Mouse (Mus musculus): ENCODE measurements around the gene Tpra1.

Tpra1 gene

DNA sequence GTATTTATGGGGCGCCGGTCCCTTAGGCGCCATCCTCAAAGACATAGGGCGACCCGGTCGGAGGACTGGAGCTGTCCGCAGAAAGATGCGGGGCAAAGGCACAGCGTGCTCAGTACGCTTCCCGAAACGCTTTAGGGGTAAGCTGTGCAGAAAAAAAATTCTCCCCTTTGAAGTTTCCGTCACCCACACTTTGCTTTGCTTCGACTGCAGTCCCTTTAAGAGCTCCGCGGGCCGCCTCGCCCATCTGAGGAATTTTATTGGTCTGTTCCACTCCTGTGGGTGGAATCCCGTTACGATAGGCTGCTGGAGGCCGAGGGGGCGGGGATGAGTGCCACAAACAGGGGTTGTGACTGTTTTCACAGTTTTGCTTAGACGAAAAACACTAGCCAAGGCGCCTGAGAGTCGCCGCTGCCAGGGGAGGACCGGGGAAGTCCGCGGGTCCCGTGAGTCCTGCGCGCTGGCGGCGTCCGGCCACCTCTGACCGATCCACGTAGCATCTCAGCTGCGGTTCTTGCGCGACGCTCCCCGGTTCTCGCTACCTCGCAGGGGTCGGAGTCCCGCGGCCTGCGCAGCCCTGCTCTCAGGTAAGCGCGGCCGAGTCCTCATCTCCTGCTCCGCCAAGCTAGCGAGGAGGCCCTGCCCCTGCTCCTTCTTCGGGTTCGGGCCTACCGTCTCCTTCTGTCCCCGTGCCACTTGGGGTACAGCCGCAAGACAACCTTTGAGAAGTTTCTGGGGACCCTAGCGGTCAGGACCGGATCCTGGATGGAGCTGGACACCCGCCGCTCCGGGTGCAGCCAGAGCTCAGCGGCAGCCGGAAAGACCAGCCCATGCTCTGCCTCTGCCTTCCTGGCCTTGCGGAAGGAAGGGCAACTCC, at the start of gene Tpra1:
Gene Tpra1, plus strand, starts transcription at position 305 of the 874 bp plus-strand sequence.
- peak; percentile 96 for DNase-seq

- DNase-seq = no peak
These were observed 47.5 kb upstream of the Tpra1 start for GRCm38 (mm10) chr6:88854509-88854908.

DNA sequence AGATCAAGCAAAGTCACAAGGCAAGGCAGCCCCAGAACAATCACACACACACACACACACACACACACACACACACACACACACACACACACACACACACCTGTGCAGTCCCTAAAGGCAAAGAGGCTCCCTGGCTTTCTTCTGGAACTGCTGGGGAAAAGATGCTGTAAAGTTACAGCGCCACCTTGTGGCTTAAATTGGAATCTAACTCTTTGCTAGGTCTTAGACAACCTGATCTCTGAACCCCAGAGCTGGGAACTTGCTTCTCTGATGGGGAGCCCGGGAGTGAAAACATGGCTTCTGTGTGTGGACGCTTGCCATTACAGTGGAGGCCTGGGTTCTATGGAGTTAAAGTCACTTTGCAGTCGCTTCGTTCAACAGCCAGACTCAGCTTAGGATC, 46.4 kb upstream of the Tpra1 start:
- DNase-seq = peak; percentile 52

DNA sequence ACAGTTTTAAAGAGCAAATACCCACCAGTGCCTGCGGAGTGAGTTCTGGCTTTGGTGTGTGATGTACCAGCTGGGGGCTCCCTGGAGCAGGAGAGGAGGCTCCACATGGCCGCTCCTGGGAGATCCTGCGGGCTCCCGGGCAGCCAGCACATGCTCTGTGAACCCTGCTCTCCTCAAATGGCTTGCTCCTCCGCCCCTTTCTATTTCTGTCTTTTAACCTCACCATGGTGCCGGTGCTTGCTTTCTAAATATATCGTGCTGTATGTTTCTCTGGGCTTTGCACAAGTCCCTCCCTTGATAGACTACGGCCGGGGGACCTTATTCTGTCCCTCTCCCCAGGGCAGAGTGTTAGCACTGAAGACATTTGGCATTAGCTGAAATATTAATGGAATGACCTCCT, 44.8 kb upstream of the Tpra1 start:
- no peak for DNase-seq

DNA sequence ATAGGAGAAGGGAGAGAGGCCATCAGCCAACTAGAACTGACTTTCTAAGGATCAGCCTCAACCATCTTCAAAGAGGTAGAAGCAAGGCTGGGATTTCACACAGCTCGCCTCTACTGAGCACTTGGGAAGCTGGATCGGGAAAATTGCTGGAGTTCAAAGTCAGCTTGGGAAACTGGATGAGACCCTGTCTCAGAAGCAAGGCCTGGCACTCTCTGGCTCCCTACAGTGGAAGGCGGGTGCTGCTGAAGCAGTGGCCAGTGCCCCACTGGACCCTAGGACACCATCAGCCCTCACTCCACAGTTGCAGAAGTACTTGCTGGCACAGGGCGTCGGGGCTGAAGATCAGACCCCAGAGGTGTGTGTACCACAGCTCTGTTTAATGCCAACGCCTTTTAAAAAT, 44.2 kb upstream of the Tpra1 start:
- DNase-seq = no peak

- no peak for DNase-seq
These were observed 43.7 kb upstream of the Tpra1 start for GRCm38 (mm10) chr6:88858341-88858740.

GRCm38 (mm10) chr6:88860914-88861313, 41.1 kb upstream of the Tpra1 start:
- no peak for DNase-seq

- no peak for DNase-seq
These were observed 36.3 kb upstream of the Tpra1 start for GRCm38 (mm10) chr6:88865704-88866103.

- peak; percentile 78 for DNase-seq
These were observed 32.6 kb upstream of the Tpra1 start for GRCm38 (mm10) chr6:88869459-88869858.

GRCm38 (mm10) chr6:88870594-88870993, 31.5 kb upstream of the Tpra1 start:
- no peak for DNase-seq

DNA sequence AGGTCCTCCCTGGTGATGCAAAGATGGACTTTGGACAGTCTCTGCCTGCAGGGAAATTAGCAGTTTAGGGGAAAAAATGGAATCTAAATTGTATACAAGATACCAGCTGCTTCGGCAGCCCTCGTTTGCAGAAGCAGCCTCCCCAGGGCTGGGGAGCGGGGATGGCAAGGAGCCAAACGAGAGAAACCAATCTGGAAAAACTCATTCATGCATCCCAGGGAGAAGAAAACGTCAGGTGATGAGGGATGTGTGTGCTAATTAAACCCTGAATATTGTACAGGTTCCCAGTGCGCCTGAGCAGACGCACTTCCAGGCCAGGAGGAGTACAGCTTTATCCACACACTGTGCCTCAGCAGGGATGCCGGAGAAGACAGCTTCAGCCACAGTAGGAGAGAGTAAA, 30.5 kb upstream of the Tpra1 start:
- DNase-seq = peak; percentile 69

- no peak for DNase-seq
These were observed 29.2 kb upstream of the Tpra1 start for GRCm38 (mm10) chr6:88872811-88873210.

DNA sequence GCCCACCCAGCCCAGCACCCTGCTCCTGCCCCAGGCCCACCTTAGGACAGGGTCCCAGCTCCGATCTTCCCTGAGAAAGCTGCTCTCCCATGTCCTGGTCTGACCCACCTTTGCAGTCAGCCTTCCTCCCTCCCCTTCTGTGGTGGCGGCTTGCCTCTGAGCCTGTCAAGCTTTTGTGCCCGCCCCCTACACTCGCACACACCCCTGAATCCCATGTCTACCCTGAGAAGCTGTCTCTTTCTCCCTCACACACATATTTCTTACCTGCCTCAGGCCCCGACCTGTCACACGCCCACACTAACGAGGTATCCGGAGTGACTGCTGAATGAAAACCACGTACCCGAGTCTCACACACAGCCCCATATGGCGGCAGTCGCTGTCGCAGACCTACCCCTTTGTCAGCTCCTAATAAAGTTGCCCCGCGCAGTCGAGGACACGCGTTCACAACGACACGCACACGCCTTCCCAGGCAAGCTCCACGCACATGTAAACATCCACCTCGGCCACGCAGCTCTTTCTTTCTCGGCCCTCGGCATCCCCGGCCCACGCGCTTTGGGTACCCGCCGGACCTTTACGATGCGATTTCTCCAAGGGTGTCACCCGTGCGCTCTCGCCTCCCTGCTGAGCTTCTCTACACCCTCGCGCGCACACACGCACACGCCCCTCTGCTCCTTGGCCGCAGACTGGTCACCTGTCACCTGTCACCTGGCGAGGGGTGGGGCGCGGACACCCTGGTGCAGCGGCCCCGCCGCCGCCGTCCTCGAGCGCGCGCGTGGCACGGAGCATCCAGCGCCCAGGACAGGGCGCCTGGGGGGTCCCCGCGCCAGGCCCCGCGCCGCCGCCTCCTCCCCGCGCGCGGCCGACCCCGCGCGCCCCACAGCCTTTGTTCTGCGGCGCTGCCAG, 27.8 kb upstream of the Tpra1 start:
- peak; percentile 52 for DNase-seq

- DNase-seq = peak; percentile 87
These were observed 27.1 kb upstream of the Tpra1 start, which contains the start of gene Podxl2 for GRCm38 (mm10) chr6:88874868-88875508. TSS of gene Podxl2 (minus strand) at chr6:88875044.

DNA sequence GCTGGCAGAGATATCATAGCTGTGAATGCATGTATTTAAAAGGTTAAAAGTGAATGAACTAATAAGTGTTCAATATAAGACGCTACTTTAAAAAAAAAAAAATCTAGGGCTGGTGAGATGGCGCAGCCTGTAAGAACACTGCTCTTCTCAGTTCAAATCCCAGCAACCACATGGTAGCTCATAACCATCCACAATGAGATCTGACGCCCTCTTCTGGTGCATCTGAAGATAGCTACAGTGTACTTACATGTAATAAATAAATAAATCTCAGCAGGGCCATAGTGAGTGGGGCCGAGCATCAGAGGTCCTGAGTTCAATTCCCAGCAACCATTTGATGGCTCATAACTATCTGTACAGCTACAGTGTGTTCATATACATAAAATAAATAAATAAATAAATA, 22.6 kb upstream of the Tpra1 start:
- no peak for DNase-seq

DNA sequence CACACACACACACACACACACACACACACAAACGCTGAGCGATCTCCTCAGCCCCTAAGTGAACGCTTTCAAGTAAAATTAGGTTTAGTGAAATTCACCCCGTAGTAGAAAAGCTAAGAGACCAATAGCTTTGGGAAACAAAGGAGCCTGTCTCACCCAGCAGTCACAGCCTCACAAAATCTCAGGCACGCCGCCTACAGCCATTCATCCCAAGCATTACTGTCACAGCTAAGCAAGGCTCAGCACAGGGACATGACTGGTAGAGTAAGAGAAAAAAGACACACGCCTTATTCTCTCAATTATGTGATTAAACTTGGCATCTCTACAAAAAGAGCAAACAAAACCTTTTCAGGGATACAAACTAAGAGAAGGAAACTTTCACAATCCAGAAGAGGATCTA, 20.7 kb upstream of the Tpra1 start:
- DNase-seq = no peak

DNA sequence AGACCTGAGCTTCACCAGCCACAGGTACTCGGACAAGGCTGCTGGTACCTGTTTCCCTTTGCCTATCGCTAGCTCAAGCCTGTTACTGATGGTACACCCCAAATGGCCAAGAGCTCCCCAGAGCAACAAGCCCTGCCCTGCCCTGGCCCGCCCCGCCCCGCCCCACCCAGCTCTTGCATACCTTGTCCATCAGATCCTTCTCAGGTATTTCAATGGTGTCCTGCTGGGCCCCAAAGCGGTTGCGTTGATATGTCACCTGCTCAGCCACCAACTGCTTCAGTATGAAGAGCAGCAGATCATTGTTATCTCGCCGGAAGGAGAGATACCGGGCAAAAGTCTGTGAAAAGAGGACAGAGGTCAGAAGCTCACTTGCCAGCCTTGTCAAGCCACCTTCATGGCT, 17.9 kb upstream of the Tpra1 start:
- DNase-seq = no peak

DNA sequence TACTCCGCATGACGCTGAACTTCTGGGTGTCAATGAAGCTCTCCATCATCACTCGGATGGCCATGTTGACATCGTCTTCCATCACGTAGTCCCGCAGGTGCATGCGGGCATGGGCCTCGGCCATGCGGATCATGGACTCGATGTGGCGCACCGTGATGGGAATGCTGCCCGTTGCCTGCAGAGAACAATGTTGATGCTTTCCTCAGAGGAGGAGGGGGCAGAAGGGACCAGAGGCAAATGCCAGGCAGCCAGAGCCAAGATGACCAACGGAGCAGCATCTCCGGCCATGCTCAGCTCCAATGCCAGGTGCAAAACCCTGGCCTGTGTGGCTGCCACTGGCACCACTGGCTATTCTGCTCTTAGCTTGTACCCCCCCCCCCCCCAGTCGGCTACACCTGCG, 17.4 kb upstream of the Tpra1 start:
- no peak for DNase-seq

GRCm38 (mm10) chr6:88885644-88886416, 16.2 kb upstream of the Tpra1 start:
- DNase-seq = no peak

DNA sequence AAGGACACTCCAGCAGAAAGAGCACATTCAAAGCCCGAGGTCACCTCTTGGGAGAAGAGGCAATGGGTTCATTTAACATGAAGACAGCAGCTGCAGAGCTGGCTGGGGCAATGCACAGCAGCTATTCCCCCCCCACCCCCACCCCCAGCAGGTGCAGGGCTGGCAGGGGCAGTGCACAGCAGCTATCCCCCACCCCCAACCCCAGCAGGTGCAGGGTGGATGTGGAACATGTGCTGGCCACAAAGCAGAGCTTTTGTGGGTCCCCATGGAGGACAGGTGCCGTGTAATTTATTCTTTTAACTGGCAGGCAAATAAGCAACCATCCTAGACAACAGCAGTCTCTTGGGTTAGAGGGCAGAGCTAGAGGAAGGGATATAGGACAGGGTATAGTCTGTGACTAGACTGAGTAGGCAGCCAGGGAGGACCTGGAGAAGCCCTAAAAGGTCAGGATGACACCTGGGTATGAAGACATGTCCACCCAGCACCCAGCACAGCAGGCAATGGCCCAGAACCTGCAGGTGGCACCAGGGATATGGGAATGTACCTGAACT, 15.6 kb upstream of the Tpra1 start:
- no peak for DNase-seq

DNA sequence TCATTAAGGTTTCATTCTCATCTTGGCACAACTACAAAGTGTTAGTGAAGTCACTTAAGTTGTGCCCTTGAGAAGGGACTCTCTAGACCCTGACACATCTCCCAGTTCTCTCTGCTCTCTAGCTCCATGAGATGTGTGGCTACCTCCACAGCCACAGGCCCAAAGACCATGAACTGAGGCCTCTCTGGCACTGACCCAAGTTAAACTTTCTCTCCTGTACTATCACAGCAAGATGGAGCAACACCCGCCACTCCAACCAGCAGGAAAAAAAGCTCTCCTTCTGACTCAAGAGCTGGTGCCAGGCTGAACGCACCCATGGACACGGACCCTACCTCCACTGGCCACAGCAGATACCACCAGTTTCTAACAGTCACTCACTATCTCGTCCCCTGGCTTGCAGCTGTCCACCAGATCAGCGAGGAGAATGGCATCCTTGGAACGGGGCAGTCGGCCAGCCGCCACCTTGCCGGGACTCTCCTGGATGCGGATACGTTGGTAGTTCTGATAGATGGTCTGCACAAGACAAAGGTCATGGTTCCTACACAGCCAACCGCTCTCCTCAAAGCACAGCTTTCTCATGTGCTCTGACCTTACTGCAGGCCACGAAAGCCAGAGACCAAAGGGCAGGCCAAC, 12.5 kb upstream of the Tpra1 start:
- DNase-seq = no peak

- no peak for DNase-seq
These were observed 11.2 kb upstream of the Tpra1 start for GRCm38 (mm10) chr6:88890832-88891231.
